Comparison of ENCODE assay signal across 8 mouse cellular contexts in genomic region chr1:150993162-150994064, GRCm38 (mm10). TPM values are rescaled to one million over a fixed set of nuclear protein-coding genes. Genes with fewer than 3 reads are reported as not detected.
DNase-seq lines count a peak whose midpoint lies in the region; ATAC-seq lines count a peak whose summit lies in the region.

TSS of gene Hmcn1 (minus strand) at chr1:150993435.

- H3K9me3 ChIP-seq in embryonic facial prominence, embryonic 13.5 days, result peaks cover 6% of the 10 kb centered on the region; the same call in 1 of the 2 replicates
- H3K9me3 ChIP-seq in heart, embryonic 15.5 days (replicated peaks), result peaks cover 4% of the 10 kb centered on the region

- peak within 1 kb of the TSS; percentile 91 for H3K9ac ChIP-seq in embryonic facial prominence, embryonic 13.5 days
- peak within 1 kb of the TSS; percentile 83 for H3K9ac ChIP-seq in heart, embryonic 15.5 days

- H3K36me3 ChIP-seq in embryonic facial prominence, embryonic 13.5 days, result no peaks in the 10 kb centered on the region
- no peaks in the 10 kb centered on the region for H3K36me3 ChIP-seq in heart, embryonic 15.5 days
- H3K36me3 ChIP-seq in splenic B cell, adult 2 months (ENCODE audit: control insufficient read depth, insufficient read depth, low read length, poor library complexity, severe bottlenecking), result no peaks in the 10 kb centered on the region

- peaks cover 20% of the 10 kb centered on the region for H3K4me1 ChIP-seq in embryonic facial prominence, embryonic 13.5 days
- H3K4me1 ChIP-seq in heart, embryonic 15.5 days (replicated peaks), result peaks cover 19% of the 10 kb centered on the region

- 0% methylated on average over 38 of the region's 38 CpGs for WGBS in embryonic facial prominence, embryonic 13.5 days
- WGBS in heart, embryonic 15.5 days, result under 1% methylated on average over 38 of the region's 38 CpGs

- peak; percentile 86 for ATAC-seq in embryonic facial prominence, embryonic 13.5 days (ENCODE audit: insufficient number of reproducible peaks, insufficient read depth, low FRiP score, low TSS enrichment, low read depth)
- peak; percentile 94 for ATAC-seq in heart, embryonic 15.5 days (replicated peaks; ENCODE audit: insufficient number of reproducible peaks, insufficient read depth, low FRiP score, low read depth)
- peak; percentile 65 for ATAC-seq in megakaryocyte-erythroid progenitor cell, adult 5-6 weeks (replicated peaks; ENCODE audit: low FRiP score, low TSS enrichment, poor library complexity, severe bottlenecking)

- peak within 1 kb of the TSS; percentile 70 for H3K4me3 ChIP-seq in embryonic facial prominence, embryonic 13.5 days
- peak within 1 kb of the TSS; percentile 81 for H3K4me3 ChIP-seq in heart, embryonic 15.5 days

- H3K27ac ChIP-seq in embryonic facial prominence, embryonic 13.5 days, result peak within 1 kb of the TSS; percentile 95
- peak within 1 kb of the TSS; percentile 93 for H3K27ac ChIP-seq in heart, embryonic 15.5 days

- H3K27me3 ChIP-seq in embryonic facial prominence, embryonic 13.5 days, result no peaks in the 10 kb centered on the region
- no peaks in the 10 kb centered on the region for H3K27me3 ChIP-seq in heart, embryonic 15.5 days
- no peaks in the 10 kb centered on the region for H3K27me3 ChIP-seq in splenic B cell, adult 2 months (ENCODE audit: control insufficient read depth, insufficient read depth, low read length, poor library complexity, severe bottlenecking)

- H3K4me2 ChIP-seq in embryonic facial prominence, embryonic 13.5 days, result peak within 1 kb of the TSS; percentile 73
- H3K4me2 ChIP-seq in heart, embryonic 15.5 days, result peak within 1 kb of the TSS; percentile 78

- DNase-seq in spleen, adult 18-20 months, result peak; percentile 6 to 18
- DNase-seq in spleen, adult 12 weeks (ENCODE audit: low spot score), result no peak
- DNase-seq in kidney, postnatal 4 days, result peak; percentile 87 to 92
- DNase-seq in splenic B cell, adult 2 months (ENCODE audit: low read depth, low spot score), result peak; percentile 42
- no peak for DNase-seq in layer of hippocampus, adult 9-11 months

RNA-seq across cellular contexts. Expression of gene Hmcn1, which starts in this region (rescaled TPM):
- 38.5 and 39.3 TPM in 2 replicates for polyA plus RNA-seq in embryonic facial prominence, embryonic 13.5 days (2015; fragmentation: Nextera tagmentation; extraction: Ambion mirVana)
- 19.8 and 21.0 TPM in 2 replicates for polyA plus RNA-seq in heart, embryonic 15.5 days (2015; fragmentation: Nextera tagmentation; extraction: Ambion mirVana)
- 0.02 TPM in 1 of 2 replicates, not detected in the other for total RNA-seq in megakaryocyte-erythroid progenitor cell, adult 5-6 weeks (2014; fragmentation: Nextera tagmentation)
- not detected in 2 replicates for total RNA-seq in megakaryocyte-erythroid progenitor cell, adult 5-6 weeks (2017)

Comparison
In these comparisons a context has a peak if more than half of its experiments do, and no peak if none do; other contexts are left out.
1. DNase-seq: peak in spleen, adult 18-20 months (2 of 2), kidney, postnatal 4 days (2 of 2) and splenic B cell, adult 2 months (single experiment); none in spleen, adult 12 weeks (single experiment) and layer of hippocampus, adult 9-11 months (single experiment).
2. Peak in ATAC-seq in megakaryocyte-erythroid progenitor cell, adult 5-6 weeks; RNA of the gene not detected or under 1 TPM.
3. Peak in every context shown above with its lines, with median percentiles within 50 percentile points of each other: ATAC-seq.